Mouse (Mus musculus) bone marrow, adult 2 months (tissue): ENCODE results near the gene Fbxl17.

Experiments used
- CTCF ChIP-seq: fragments of 200-500 bp; IDR thresholded peaks from 2 replicates; pipeline ENCODE4 v1.5.1; 2011; ENCODE audit warnings: low read length, control low read depth; ENCODE audit not compliant: control insufficient read depth, insufficient read depth
- POLR2A ChIP-seq: fragments of 200-500 bp; IDR thresholded peaks from 2 replicates; pipeline ENCODE4 v1.6.1; 2011; ENCODE audit warnings: low read depth, mild to moderate bottlenecking, control low read depth, low read length, borderline replicate concordance; ENCODE audit not compliant: control insufficient read depth

DNA sequence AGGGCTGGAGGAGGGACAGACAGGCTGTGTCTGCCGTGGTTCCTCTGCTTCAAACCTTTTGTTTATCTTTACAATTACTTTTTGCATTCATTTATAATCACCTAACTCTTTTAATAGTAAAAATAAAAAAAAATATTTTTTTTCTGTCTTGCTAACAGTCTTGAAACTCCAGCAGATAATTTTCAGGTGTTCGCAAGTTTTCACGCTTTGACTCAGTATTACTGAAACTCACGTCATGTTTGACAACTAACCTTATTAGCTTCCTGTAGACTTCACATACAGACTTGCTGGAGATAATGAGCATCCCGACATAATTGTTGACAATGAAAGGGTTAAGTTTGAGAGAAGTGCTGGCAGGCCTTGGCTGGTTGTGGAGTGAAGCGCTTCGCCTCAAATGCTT, 340.6 kb downstream of the Fbxl17 start:
- TF ChIP-seq CTCF (no peak), POLR2A (no peak)
